Comparison of ENCODE assay signal across 9 mouse cellular contexts in genomic region chr9:121672311-121672710, GRCm38 (mm10). TPM values are rescaled to one million over a fixed set of nuclear protein-coding genes. Genes with fewer than 3 reads are reported as not detected.
DNase-seq lines count a peak whose midpoint lies in the region; ATAC-seq and TF ChIP-seq lines count a peak whose summit lies in the region.
"Had no signal": no experiment of that assay in that cellular context is flagged by ENCODE, and none has a peak within 500 bp of the region (broad histone marks: within the 10 kb centered on the region; RNA-seq: fewer than 3 reads in every experiment).

No protein-coding gene starts in this region.

- DNase-seq in hindbrain, embryonic 10.5 days (ENCODE audit: low spot score), result no peak
- DNase-seq in adipocyte (ENCODE audit: low spot score) (peak; percentile 87), MN1 (ENCODE audit: low spot score) (no peak)
- peak; percentile 56 for DNase-seq in lung, postnatal 0 days (ENCODE audit: low spot score)
- DNase-seq in urinary bladder, adult 18-20 months (ENCODE audit: low spot score in 2 of 2), result no peak
- DNase-seq: adrenal gland, adult 2 months had no signal

- ATAC-seq in hindbrain, embryonic 13.5 days (ENCODE audit: low FRiP score), result no peak
- ATAC-seq in heart, embryonic 14.5 days (ENCODE audit: insufficient number of reproducible peaks, insufficient read depth, low FRiP score, low read depth), result peak; percentile 45; the same call in 1 of the 2 replicates
- 0 out of 2 replicates have a peak, but pooled peaks have one; percentile 25 for ATAC-seq in lung, postnatal 0 days
- no peak for ATAC-seq in forebrain, embryonic 16.5 days

- WGBS in hindbrain, embryonic 10.5 days, result 71% methylated on average over 5 of the region's 5 CpGs
- 62% methylated on average over 5 of the region's 5 CpGs for WGBS in hindbrain, embryonic 13.5 days
- WGBS in heart, embryonic 14.5 days, result 19% methylated on average over 5 of the region's 5 CpGs
- 40% methylated on average over 5 of the region's 5 CpGs for WGBS in lung, postnatal 0 days
- 74% methylated on average over 5 of the region's 5 CpGs for WGBS in forebrain, embryonic 16.5 days

- TF ChIP-seq EP300 in lung, postnatal 0 days (IDR thresholded peaks at IDR 0.05), result peak; percentile 33

- no peaks in the 10 kb centered on the region for H3K9me3 ChIP-seq in hindbrain, embryonic 10.5 days
- H3K9me3 ChIP-seq in hindbrain, embryonic 13.5 days, result no peaks in the 10 kb centered on the region
- no peaks in the 10 kb centered on the region for H3K9me3 ChIP-seq in heart, embryonic 14.5 days (ENCODE audit: control insufficient read depth, low read length)
- H3K9me3 ChIP-seq in lung, postnatal 0 days (ENCODE audit: low read length), result no peaks in the 10 kb centered on the region
- H3K9me3 ChIP-seq in forebrain, embryonic 16.5 days (ENCODE audit: control insufficient read depth, low read length), result no peaks in the 10 kb centered on the region

- H3K36me3 ChIP-seq in hindbrain, embryonic 10.5 days, result no peaks in the 10 kb centered on the region
- H3K36me3 ChIP-seq in hindbrain, embryonic 13.5 days, result no peaks in the 10 kb centered on the region
- H3K36me3 ChIP-seq in heart, embryonic 14.5 days (ENCODE audit: control insufficient read depth, insufficient read depth, low read length), result no peaks in the 10 kb centered on the region
- no peaks in the 10 kb centered on the region for H3K36me3 ChIP-seq in lung, postnatal 0 days (ENCODE audit: insufficient read depth, low read length)
- H3K36me3 ChIP-seq in forebrain, embryonic 16.5 days (ENCODE audit: control insufficient read depth, insufficient read depth), result no peaks in the 10 kb centered on the region

- H3K27me3 ChIP-seq in hindbrain, embryonic 10.5 days (ENCODE audit: insufficient read depth, poor library complexity, severe bottlenecking), result peaks cover 38% of the 10 kb centered on the region
- peaks cover 38% of the 10 kb centered on the region for H3K27me3 ChIP-seq in hindbrain, embryonic 13.5 days
- peaks cover 32% of the 10 kb centered on the region for H3K27me3 ChIP-seq in heart, embryonic 14.5 days (ENCODE audit: control insufficient read depth, insufficient read depth, low read length)
- H3K27me3 ChIP-seq in lung, postnatal 0 days (replicated peaks; ENCODE audit: insufficient read depth, low read length), result peaks cover 25% of the 10 kb centered on the region
- peaks cover 5% of the 10 kb centered on the region for H3K27me3 ChIP-seq in forebrain, embryonic 16.5 days (replicated peaks; ENCODE audit: control insufficient read depth, insufficient read depth, low read length)

- no peak overlapping the region for H3K9ac ChIP-seq in hindbrain, embryonic 13.5 days
- no peak overlapping the region for H3K9ac ChIP-seq in heart, embryonic 14.5 days (ENCODE audit: low read length)
- H3K9ac ChIP-seq in lung, postnatal 0 days (replicated peaks; ENCODE audit: low read depth), result no peak overlapping the region
- H3K9ac ChIP-seq in forebrain, embryonic 16.5 days (replicated peaks; ENCODE audit: low read depth, low read length), result no peak overlapping the region

- H3K4me1 ChIP-seq in hindbrain, embryonic 10.5 days (replicated peaks), result peaks cover 58% of the 10 kb centered on the region
- H3K4me1 ChIP-seq in hindbrain, embryonic 13.5 days (replicated peaks), result peaks cover 36% of the 10 kb centered on the region
- peaks cover 21 to 28% of the 10 kb centered on the region in 2 experiments for H3K4me1 ChIP-seq in heart, embryonic 14.5 days (ENCODE audit: control insufficient read depth in 2 of 2, insufficient read depth in 2 of 2, low read length in 2 of 2)
- peaks cover 7% of the 10 kb centered on the region for H3K4me1 ChIP-seq in lung, postnatal 0 days (ENCODE audit: insufficient read depth, low read depth, low read length)
- H3K4me1 ChIP-seq in forebrain, embryonic 16.5 days (replicated peaks; ENCODE audit: control insufficient read depth, insufficient read depth, low read length), result peaks cover 22% of the 10 kb centered on the region

- H3K4me2 ChIP-seq in hindbrain, embryonic 13.5 days, result no peak overlapping the region
- no peak overlapping the region for H3K4me2 ChIP-seq in heart, embryonic 14.5 days (ENCODE audit: low read length)
- no peak overlapping the region for H3K4me2 ChIP-seq in lung, postnatal 0 days (replicated peaks; ENCODE audit: low read depth, low read length)
- H3K4me2 ChIP-seq in forebrain, embryonic 16.5 days (ENCODE audit: low read length), result no peak overlapping the region

- TF ChIP-seq CTCF in lung, postnatal 0 days (IDR thresholded peaks at IDR 0.05), result no peak

- no peak overlapping the region for H3K4me3 ChIP-seq in hindbrain, embryonic 10.5 days
- H3K4me3 ChIP-seq in hindbrain, embryonic 13.5 days, result no peak overlapping the region
- no peak overlapping the region for H3K4me3 ChIP-seq in heart, embryonic 14.5 days (ENCODE audit: control insufficient read depth in 1 of 2, insufficient read depth in 1 of 2, low read depth in 1 of 2, low read length in 2 of 2)
- no peak overlapping the region for H3K4me3 ChIP-seq in lung, postnatal 0 days (ENCODE audit: low read depth, low read length)
- no peak overlapping the region for H3K4me3 ChIP-seq in forebrain, embryonic 16.5 days (replicated peaks; ENCODE audit: low read length)

- peak overlapping the region; percentile 6; the same call in 1 of the 2 replicates for H3K27ac ChIP-seq in hindbrain, embryonic 10.5 days
- no peak overlapping the region; the same call in 1 of the 2 replicates for H3K27ac ChIP-seq in hindbrain, embryonic 13.5 days
- 0 out of 4 replicates have a peak overlapping the region, but pooled peaks of 1 of the 2 experiments have one; percentile 6 for H3K27ac ChIP-seq in heart, embryonic 14.5 days (replicated peaks in 1 of 2; ENCODE audit: control insufficient read depth in 1 of 2, insufficient read depth in 1 of 2, low read depth in 2 of 2, low read length in 2 of 2)
- H3K27ac ChIP-seq in lung, postnatal 0 days (ENCODE audit: low read length), result no peak overlapping the region
- H3K27ac ChIP-seq in forebrain, embryonic 16.5 days (ENCODE audit: low read length), result no peak overlapping the region

RNA-seq across cellular contexts. Expression of gene Vipr1, which starts 29.8 kb away (rescaled TPM):
- polyA plus RNA-seq in hindbrain, embryonic 10.5 days (2016; fragmentation: Nextera tagmentation; extraction: Ambion mirVana), result 0.41 and 0.43 TPM in 2 replicates
- 0.51 and 0.54 TPM in 2 replicates for polyA plus RNA-seq in hindbrain, embryonic 13.5 days (2015; fragmentation: Nextera tagmentation; extraction: Ambion mirVana)
- polyA plus RNA-seq in heart, embryonic 14.5 days (2014; fragmentation: Nextera tagmentation; extraction: Ambion mirVana), result 0.11 and 0.16 TPM in 2 replicates
- polyA plus RNA-seq in lung, postnatal 0 days (2015; fragmentation: Nextera tagmentation; extraction: Ambion mirVana), result 0.20 and 0.29 TPM in 2 replicates
- 0.65 and 1.1 TPM in 2 replicates for polyA plus RNA-seq in forebrain, embryonic 16.5 days (2015; fragmentation: Nextera tagmentation; extraction: Ambion mirVana)

RNA-seq across cellular contexts. Expression of gene Lyzl4, which starts 30.4 kb away (rescaled TPM):
- polyA plus RNA-seq in hindbrain, embryonic 10.5 days (2016; fragmentation: Nextera tagmentation; extraction: Ambion mirVana), result not detected in 2 replicates
- polyA plus RNA-seq in hindbrain, embryonic 13.5 days (2015; fragmentation: Nextera tagmentation; extraction: Ambion mirVana), result 0.32 TPM in 1 of 2 replicates, not detected in the other
- not detected in 2 replicates for polyA plus RNA-seq in heart, embryonic 14.5 days (2014; fragmentation: Nextera tagmentation; extraction: Ambion mirVana)
- not detected in 2 replicates for polyA plus RNA-seq in lung, postnatal 0 days (2015; fragmentation: Nextera tagmentation; extraction: Ambion mirVana)
- polyA plus RNA-seq in forebrain, embryonic 16.5 days (2015; fragmentation: Nextera tagmentation; extraction: Ambion mirVana), result not detected in 2 replicates

RNA-seq across cellular contexts. Expression of gene Sec22c, which starts 33.0 kb away (rescaled TPM):
- 17.8 and 18.2 TPM in 2 replicates for polyA plus RNA-seq in hindbrain, embryonic 10.5 days (2016; fragmentation: Nextera tagmentation; extraction: Ambion mirVana)
- polyA plus RNA-seq in hindbrain, embryonic 13.5 days (2015; fragmentation: Nextera tagmentation; extraction: Ambion mirVana), result 28.9 and 33.5 TPM in 2 replicates
- polyA plus RNA-seq in heart, embryonic 14.5 days (2014; fragmentation: Nextera tagmentation; extraction: Ambion mirVana), result 4.4 and 4.9 TPM in 2 replicates
- polyA plus RNA-seq in lung, postnatal 0 days (2015; fragmentation: Nextera tagmentation; extraction: Ambion mirVana), result 6.1 and 7.7 TPM in 2 replicates
- 37.9 and 40.0 TPM in 2 replicates for polyA plus RNA-seq in forebrain, embryonic 16.5 days (2015; fragmentation: Nextera tagmentation; extraction: Ambion mirVana)

RNA-seq across cellular contexts. Expression of gene Ss18l2, which starts 37.8 kb away (rescaled TPM):
- polyA plus RNA-seq in hindbrain, embryonic 10.5 days (2016; fragmentation: Nextera tagmentation; extraction: Ambion mirVana), result 103 and 112 TPM in 2 replicates
- polyA plus RNA-seq in hindbrain, embryonic 13.5 days (2015; fragmentation: Nextera tagmentation; extraction: Ambion mirVana), result 162 and 166 TPM in 2 replicates
- polyA plus RNA-seq in heart, embryonic 14.5 days (2014; fragmentation: Nextera tagmentation; extraction: Ambion mirVana), result 227 and 237 TPM in 2 replicates
- 79.7 and 104 TPM in 2 replicates for polyA plus RNA-seq in lung, postnatal 0 days (2015; fragmentation: Nextera tagmentation; extraction: Ambion mirVana)
- 133 and 142 TPM in 2 replicates for polyA plus RNA-seq in forebrain, embryonic 16.5 days (2015; fragmentation: Nextera tagmentation; extraction: Ambion mirVana)

RNA-seq across cellular contexts. Expression of gene Nktr, which starts 46.7 kb away (rescaled TPM):
- polyA plus RNA-seq in hindbrain, embryonic 10.5 days (2016; fragmentation: Nextera tagmentation; extraction: Ambion mirVana), result 45.9 and 57.6 TPM in 2 replicates
- polyA plus RNA-seq in hindbrain, embryonic 13.5 days (2015; fragmentation: Nextera tagmentation; extraction: Ambion mirVana), result 64.6 and 67.4 TPM in 2 replicates
- polyA plus RNA-seq in heart, embryonic 14.5 days (2014; fragmentation: Nextera tagmentation; extraction: Ambion mirVana), result 48.7 and 50.4 TPM in 2 replicates
- polyA plus RNA-seq in lung, postnatal 0 days (2015; fragmentation: Nextera tagmentation; extraction: Ambion mirVana), result 43.6 and 51.3 TPM in 2 replicates
- 59.1 and 60.4 TPM in 2 replicates for polyA plus RNA-seq in forebrain, embryonic 16.5 days (2015; fragmentation: Nextera tagmentation; extraction: Ambion mirVana)

Comparison
In these comparisons a context has a peak if more than half of its experiments do, and no peak if none do; other contexts are left out.
1. DNase-seq: peak in adipocyte (single experiment) and lung, postnatal 0 days (single experiment); none in hindbrain, embryonic 10.5 days (single experiment), urinary bladder, adult 18-20 months (0 of 2) and MN1 (single experiment).
2. ATAC-seq: peak in heart, embryonic 14.5 days (single experiment) and lung, postnatal 0 days (single experiment); none in hindbrain, embryonic 13.5 days (single experiment) and forebrain, embryonic 16.5 days (single experiment).